Mouse (Mus musculus): ENCODE measurements around the gene Tmf1. TPM values are rescaled to one million over a fixed set of nuclear protein-coding genes. Genes with fewer than 3 reads are reported as not detected.

Gene Tmf1
- polyA plus RNA-seq, 1 experiment from 2014 or later = 24.2 TPM

- Histone ChIP-seq H3K36me3 (ENCODE audit: control insufficient read depth, insufficient read depth) (peaks cover 44% of the 10 kb centered on the region), H3K27ac (ENCODE audit: low read length) (no peak overlapping the region), H3K9me3 (replicated peaks; ENCODE audit: control insufficient read depth, low read length) (no peaks in the 10 kb centered on the region), H3K27me3 (ENCODE audit: control insufficient read depth, insufficient read depth, low read length) (no peaks in the 10 kb centered on the region), H3K4me1 (ENCODE audit: control insufficient read depth, insufficient read depth, low read length) (no peaks in the 10 kb centered on the region), H3K9ac (ENCODE audit: low read length) (no peak overlapping the region), H3K4me3 (ENCODE audit: low read length) (no peak overlapping the region), H3K4me2 (ENCODE audit: low read depth, low read length) (no peak overlapping the region)
- 56% methylated on average over 4 of the region's 4 CpGs for WGBS
- no peak for ATAC-seq (replicated peaks; ENCODE audit: extremely low read depth, insufficient read depth, low FRiP score)
Observed at GRCm38 (mm10) chr6:97131808-97132207, 47.1 kb downstream of the Tmf1 start.

GRCm38 (mm10) chr6:97130979-97131378 is 47.9 kb downstream of the Tmf1 start:
- Histone ChIP-seq H3K36me3 (ENCODE audit: control insufficient read depth, insufficient read depth) (peaks cover 44% of the 10 kb centered on the region), H3K4me1 (ENCODE audit: control insufficient read depth, insufficient read depth, low read length) (no peaks in the 10 kb centered on the region), H3K27me3 (ENCODE audit: control insufficient read depth, insufficient read depth, low read length) (no peaks in the 10 kb centered on the region), H3K9ac (ENCODE audit: low read length) (no peak overlapping the region), H3K4me3 (ENCODE audit: low read length) (no peak overlapping the region), H3K4me2 (ENCODE audit: low read depth, low read length) (no peak overlapping the region), H3K27ac (ENCODE audit: low read length) (no peak overlapping the region), H3K9me3 (replicated peaks; ENCODE audit: control insufficient read depth, low read length) (no peaks in the 10 kb centered on the region)
- WGBS = 71% methylated on average over 5 of the region's 5 CpGs
- no peak for ATAC-seq (replicated peaks; ENCODE audit: extremely low read depth, insufficient read depth, low FRiP score)

GRCm38 (mm10) chr6:97124336-97125010 is 54.4 kb downstream of the Tmf1 start:
- H3K9ac ChIP-seq (ENCODE audit: low read length) = no peak overlapping the region
- H3K36me3 ChIP-seq (ENCODE audit: control insufficient read depth, insufficient read depth) = peaks cover 16% of the 10 kb centered on the region
- peak overlapping the region; percentile 23 for H3K4me2 ChIP-seq (ENCODE audit: low read depth, low read length)
- peak overlapping the region; percentile 29; the same call in 1 of the 2 replicates for H3K27ac ChIP-seq (ENCODE audit: low read length)
- H3K4me1 ChIP-seq (ENCODE audit: control insufficient read depth, insufficient read depth, low read length) = peaks cover 10% of the 10 kb centered on the region
- no peaks in the 10 kb centered on the region for H3K9me3 ChIP-seq (replicated peaks; ENCODE audit: control insufficient read depth, low read length)
- no peaks in the 10 kb centered on the region for H3K27me3 ChIP-seq (ENCODE audit: control insufficient read depth, insufficient read depth, low read length)
- ATAC-seq (replicated peaks; ENCODE audit: extremely low read depth, insufficient read depth, low FRiP score) = peak; percentile 63
- WGBS = 44% methylated on average over 10 of the region's 10 CpGs
- H3K4me3 ChIP-seq (ENCODE audit: low read length) = no peak overlapping the region

GRCm38 (mm10) chr6:97120922-97121321 is 58.0 kb downstream of the Tmf1 start:
- Histone ChIP-seq H3K9me3 (replicated peaks; ENCODE audit: control insufficient read depth, low read length) (no peaks in the 10 kb centered on the region), H3K27ac (ENCODE audit: low read length) (no peak overlapping the region), H3K36me3 (ENCODE audit: control insufficient read depth, insufficient read depth) (peaks cover 35% of the 10 kb centered on the region), H3K4me2 (ENCODE audit: low read depth, low read length) (no peak overlapping the region), H3K4me1 (ENCODE audit: control insufficient read depth, insufficient read depth, low read length) (peaks cover 10% of the 10 kb centered on the region), H3K4me3 (ENCODE audit: low read length) (no peak overlapping the region), H3K9ac (ENCODE audit: low read length) (no peak overlapping the region), H3K27me3 (ENCODE audit: control insufficient read depth, insufficient read depth, low read length) (no peaks in the 10 kb centered on the region)
- WGBS = 79% methylated on average over 4 of the region's 4 CpGs
- ATAC-seq (replicated peaks; ENCODE audit: extremely low read depth, insufficient read depth, low FRiP score) = no peak

GRCm38 (mm10) chr6:97118327-97118726 is 60.6 kb downstream of the Tmf1 start:
- Histone ChIP-seq H3K27me3 (ENCODE audit: control insufficient read depth, insufficient read depth, low read length) (no peaks in the 10 kb centered on the region), H3K4me2 (ENCODE audit: low read depth, low read length) (no peak overlapping the region), H3K27ac (ENCODE audit: low read length) (no peak overlapping the region), H3K4me1 (ENCODE audit: control insufficient read depth, insufficient read depth, low read length) (no peaks in the 10 kb centered on the region), H3K36me3 (ENCODE audit: control insufficient read depth, insufficient read depth) (peaks cover 45% of the 10 kb centered on the region), H3K9me3 (replicated peaks; ENCODE audit: control insufficient read depth, low read length) (no peaks in the 10 kb centered on the region), H3K4me3 (ENCODE audit: low read length) (no peak overlapping the region), H3K9ac (ENCODE audit: low read length) (no peak overlapping the region)
- 85% methylated on average over 3 of the region's 3 CpGs for WGBS
- no peak for ATAC-seq (replicated peaks; ENCODE audit: extremely low read depth, insufficient read depth, low FRiP score)

- H3K27me3 ChIP-seq (ENCODE audit: control insufficient read depth, insufficient read depth, low read length) = no peaks in the 10 kb centered on the region
- no peak overlapping the region for H3K4me2 ChIP-seq (ENCODE audit: low read depth, low read length)
- no peak overlapping the region for H3K27ac ChIP-seq (ENCODE audit: low read length)
- no peaks in the 10 kb centered on the region for H3K9me3 ChIP-seq (replicated peaks; ENCODE audit: control insufficient read depth, low read length)
- H3K36me3 ChIP-seq (ENCODE audit: control insufficient read depth, insufficient read depth) = peaks cover 49% of the 10 kb centered on the region
- no peak overlapping the region for H3K9ac ChIP-seq (ENCODE audit: low read length)
- no peak overlapping the region for H3K4me3 ChIP-seq (ENCODE audit: low read length)
- no peak for ATAC-seq (replicated peaks; ENCODE audit: extremely low read depth, insufficient read depth, low FRiP score)
- WGBS = 72% methylated on average over 5 of the region's 5 CpGs
- H3K4me1 ChIP-seq (ENCODE audit: control insufficient read depth, insufficient read depth, low read length) = no peaks in the 10 kb centered on the region
Observed at GRCm38 (mm10) chr6:97116896-97117295, 62.0 kb downstream of the Tmf1 start.

- Histone ChIP-seq H3K9me3 (replicated peaks; ENCODE audit: control insufficient read depth, low read length) (no peaks in the 10 kb centered on the region), H3K4me2 (ENCODE audit: low read depth, low read length) (no peak overlapping the region), H3K27me3 (ENCODE audit: control insufficient read depth, insufficient read depth, low read length) (no peaks in the 10 kb centered on the region), H3K36me3 (ENCODE audit: control insufficient read depth, insufficient read depth) (peaks cover 50% of the 10 kb centered on the region), H3K4me3 (ENCODE audit: low read length) (no peak overlapping the region), H3K27ac (ENCODE audit: low read length) (no peak overlapping the region), H3K9ac (ENCODE audit: low read length) (no peak overlapping the region), H3K4me1 (ENCODE audit: control insufficient read depth, insufficient read depth, low read length) (no peaks in the 10 kb centered on the region)
- WGBS = 63% methylated on average over 3 of the region's 3 CpGs
- no peak for ATAC-seq (replicated peaks; ENCODE audit: extremely low read depth, insufficient read depth, low FRiP score)
Observed at GRCm38 (mm10) chr6:97114821-97115220, 64.1 kb downstream of the Tmf1 start.

- no peak overlapping the region for H3K4me3 ChIP-seq (ENCODE audit: low read length)
- no peak overlapping the region for H3K27ac ChIP-seq (ENCODE audit: low read length)
- peaks cover 34% of the 10 kb centered on the region for H3K36me3 ChIP-seq (ENCODE audit: control insufficient read depth, insufficient read depth)
- ATAC-seq (replicated peaks; ENCODE audit: extremely low read depth, insufficient read depth, low FRiP score) = no peak
- H3K9ac ChIP-seq (ENCODE audit: low read length) = no peak overlapping the region
- H3K4me1 ChIP-seq (ENCODE audit: control insufficient read depth, insufficient read depth, low read length) = no peaks in the 10 kb centered on the region
- WGBS = 90% methylated on average over 8 of the region's 8 CpGs
- H3K4me2 ChIP-seq (ENCODE audit: low read depth, low read length) = no peak overlapping the region
- no peaks in the 10 kb centered on the region for H3K27me3 ChIP-seq (ENCODE audit: control insufficient read depth, insufficient read depth, low read length)
- H3K9me3 ChIP-seq (replicated peaks; ENCODE audit: control insufficient read depth, low read length) = no peaks in the 10 kb centered on the region
Observed at GRCm38 (mm10) chr6:97112177-97112576, 66.7 kb downstream of the Tmf1 start.

- 18% methylated on average over 2 of the region's 2 CpGs for WGBS
- 0 out of 2 replicates have a peak, but pooled peaks cover 8% of the 10 kb centered on the region for H3K27me3 ChIP-seq (ENCODE audit: control insufficient read depth, insufficient read depth, low read length)
- no peak overlapping the region for H3K4me2 ChIP-seq (ENCODE audit: low read depth, low read length)
- ATAC-seq (replicated peaks; ENCODE audit: extremely low read depth, insufficient read depth, low FRiP score) = 0 out of 2 replicates have a peak, but pooled peaks have one; percentile 51
- no peak overlapping the region for H3K9ac ChIP-seq (ENCODE audit: low read length)
- no peak overlapping the region for H3K4me3 ChIP-seq (ENCODE audit: low read length)
- H3K4me1 ChIP-seq (ENCODE audit: control insufficient read depth, insufficient read depth, low read length) = no peaks in the 10 kb centered on the region
- peaks cover 4% of the 10 kb centered on the region for H3K36me3 ChIP-seq (ENCODE audit: control insufficient read depth, insufficient read depth)
- no peaks in the 10 kb centered on the region for H3K9me3 ChIP-seq (replicated peaks; ENCODE audit: control insufficient read depth, low read length)
- no peak overlapping the region for H3K27ac ChIP-seq (ENCODE audit: low read length)
Observed at GRCm38 (mm10) chr6:97106777-97107176, 72.1 kb downstream of the Tmf1 start.
